Mouse (Mus musculus): ENCODE measurements around the gene Eif2b3. TPM values are rescaled to one million over a fixed set of nuclear protein-coding genes. Genes with fewer than 3 reads are reported as not detected.

Gene Eif2b3
- total and polyA plus RNA-seq, 2 experiments from 2014 or later, result 13.1 to 56.9 TPM

- H3K4me3 ChIP-seq (ENCODE audit: low read length), result peak overlapping the region; percentile 79; the same call in 1 of the 2 replicates
- H3K27me3 ChIP-seq (ENCODE audit: insufficient read depth, low read length), result no peaks in the 10 kb centered on the region
- 0 out of 2 replicates have a peak, but pooled peaks cover 8% of the 10 kb centered on the region for H3K4me1 ChIP-seq (ENCODE audit: insufficient read depth, low read length)
- H3K9ac ChIP-seq (replicated peaks; ENCODE audit: low read length), result peak overlapping the region; percentile 87; the same call in 1 of the 2 replicates
- H3K36me3 ChIP-seq (ENCODE audit: insufficient read depth, low read length), result peaks cover 18% of the 10 kb centered on the region; the same call in 1 of the 2 replicates
- no peak for TF ChIP-seq CTCF (IDR thresholded peaks at IDR 0.05; ENCODE audit: low read depth)
- H3K27ac ChIP-seq, result peak overlapping the region; percentile 90; the same call in 1 of the 2 replicates
- peak overlapping the region; percentile 72; the same call in 1 of the 2 replicates for H3K4me2 ChIP-seq (ENCODE audit: low read depth, low read length)
- 38% methylated on average over 2 of the region's 2 CpGs for WGBS
- H3K9me3 ChIP-seq (ENCODE audit: low read length), result no peaks in the 10 kb centered on the region
- no peak for DNase-seq (ENCODE audit: low spot score)
- no peak for ATAC-seq
These were observed 115.4 kb downstream of the Eif2b3 start for GRCm38 (mm10) chr4:117134601-117134995.

- no peaks in the 10 kb centered on the region for H3K9me3 ChIP-seq (ENCODE audit: low read length)
- H3K9ac ChIP-seq (replicated peaks; ENCODE audit: low read length), result no peak overlapping the region
- H3K4me2 ChIP-seq (ENCODE audit: low read depth, low read length), result no peak overlapping the region
- no peak overlapping the region for H3K27ac ChIP-seq
- peaks cover 5% of the 10 kb centered on the region; the same call in 1 of the 2 replicates for H3K36me3 ChIP-seq (ENCODE audit: insufficient read depth, low read length)
- 20% methylated on average over 8 of the region's 8 CpGs for WGBS
- ATAC-seq, result no peak
- 0 out of 2 replicates have a peak, but pooled peaks cover 8% of the 10 kb centered on the region for H3K4me1 ChIP-seq (ENCODE audit: insufficient read depth, low read length)
- no peak overlapping the region for H3K4me3 ChIP-seq (ENCODE audit: low read length)
- H3K27me3 ChIP-seq (ENCODE audit: insufficient read depth, low read length), result no peaks in the 10 kb centered on the region
- no peak for TF ChIP-seq CTCF (IDR thresholded peaks at IDR 0.05; ENCODE audit: low read depth)
- DNase-seq (ENCODE audit: low spot score), result no peak
These were observed 116.8 kb downstream of the Eif2b3 start for GRCm38 (mm10) chr4:117136034-117136433.

Other genes with a start within 250 kb of the Eif2b3 start
- 40.0 and 43.2 TPM in 2 replicates for gene Toe1, start 211.8 kb upstream of the Eif2b3 start, total RNA-seq (2014; rRNA removed)
- gene Toe1, start 211.8 kb upstream of the Eif2b3 start, polyA plus RNA-seq (2015; fragmentation: Nextera tagmentation; extraction: Ambion mirVana), result 21.4 and 22.7 TPM in 2 replicates
- 4.8 and 12.5 TPM in 2 replicates for gene Mutyh, start 211.7 kb upstream of the Eif2b3 start, total RNA-seq (2014; rRNA removed)
- gene Mutyh, start 211.7 kb upstream of the Eif2b3 start, polyA plus RNA-seq (2015; fragmentation: Nextera tagmentation; extraction: Ambion mirVana), result 5.6 and 6.6 TPM in 2 replicates
- gene Hpdl, start 197.7 kb upstream of the Eif2b3 start, total RNA-seq (2014; rRNA removed), result 4.1 and 4.9 TPM in 2 replicates
- 1.6 and 2.0 TPM in 2 replicates for gene Hpdl, start 197.7 kb upstream of the Eif2b3 start, polyA plus RNA-seq (2015; fragmentation: Nextera tagmentation; extraction: Ambion mirVana)
- 21.3 and 25.8 TPM in 2 replicates for gene Zswim5, start 142.0 kb upstream of the Eif2b3 start, total RNA-seq (2014; rRNA removed)
- 2.3 and 2.4 TPM in 2 replicates for gene Zswim5, start 142.0 kb upstream of the Eif2b3 start, polyA plus RNA-seq (2015; fragmentation: Nextera tagmentation; extraction: Ambion mirVana)
- 40.7 and 64.4 TPM in 2 replicates for gene Urod, start 25.0 kb upstream of the Eif2b3 start, total RNA-seq (2014; rRNA removed)
- gene Urod, start 25.0 kb upstream of the Eif2b3 start, polyA plus RNA-seq (2015; fragmentation: Nextera tagmentation; extraction: Ambion mirVana), result 52.2 and 54.0 TPM in 2 replicates
- 47.4 and 49.5 TPM in 2 replicates for gene Hectd3, start 24.1 kb upstream of the Eif2b3 start, total RNA-seq (2014; rRNA removed)
- gene Hectd3, start 24.1 kb upstream of the Eif2b3 start, polyA plus RNA-seq (2015; fragmentation: Nextera tagmentation; extraction: Ambion mirVana), result 18.5 and 20.2 TPM in 2 replicates
- gene Ptch2, start 76.7 kb downstream of the Eif2b3 start, total RNA-seq (2014; rRNA removed), result 16.1 and 18.8 TPM in 2 replicates
- gene Ptch2, start 76.7 kb downstream of the Eif2b3 start, polyA plus RNA-seq (2015; fragmentation: Nextera tagmentation; extraction: Ambion mirVana), result 4.1 and 4.4 TPM in 2 replicates
- gene Btbd19, start 106.3 kb downstream of the Eif2b3 start, total RNA-seq (2014; rRNA removed), result 7.8 and 9.1 TPM in 2 replicates
- 4.9 and 5.4 TPM in 2 replicates for gene Btbd19, start 106.3 kb downstream of the Eif2b3 start, polyA plus RNA-seq (2015; fragmentation: Nextera tagmentation; extraction: Ambion mirVana)
- gene Tctex1d4, start 107.4 kb downstream of the Eif2b3 start, total RNA-seq (2014; rRNA removed), result 2.0 and 5.8 TPM in 2 replicates
- 2.0 and 2.8 TPM in 2 replicates for gene Tctex1d4, start 107.4 kb downstream of the Eif2b3 start, polyA plus RNA-seq (2015; fragmentation: Nextera tagmentation; extraction: Ambion mirVana)
- 23.9 and 29.8 TPM in 2 replicates for gene Plk3, start 114.6 kb downstream of the Eif2b3 start, total RNA-seq (2014; rRNA removed)
- 26.8 and 29.1 TPM in 2 replicates for gene Plk3, start 114.6 kb downstream of the Eif2b3 start, polyA plus RNA-seq (2015; fragmentation: Nextera tagmentation; extraction: Ambion mirVana)
- gene Rps8, start 136.8 kb downstream of the Eif2b3 start, total RNA-seq (2014; rRNA removed), result 463 and 470 TPM in 2 replicates
- gene Rps8, start 136.8 kb downstream of the Eif2b3 start, polyA plus RNA-seq (2015; fragmentation: Nextera tagmentation; extraction: Ambion mirVana), result 523 and 530 TPM in 2 replicates
- gene Kif2c, start 163.2 kb downstream of the Eif2b3 start, total RNA-seq (2014; rRNA removed), result 5.0 and 8.4 TPM in 2 replicates
- 6.9 and 10.1 TPM in 2 replicates for gene Kif2c, start 163.2 kb downstream of the Eif2b3 start, polyA plus RNA-seq (2015; fragmentation: Nextera tagmentation; extraction: Ambion mirVana)
- 7.5 and 16.5 TPM in 2 replicates for gene Tmem53, start 232.5 kb downstream of the Eif2b3 start, total RNA-seq (2014; rRNA removed)
- 14.0 and 14.5 TPM in 2 replicates for gene Tmem53, start 232.5 kb downstream of the Eif2b3 start, polyA plus RNA-seq (2015; fragmentation: Nextera tagmentation; extraction: Ambion mirVana)
- 3.2 and 3.6 TPM in 2 replicates for gene Armh1, start 232.7 kb downstream of the Eif2b3 start, total RNA-seq (2014; rRNA removed)
- gene Armh1, start 232.7 kb downstream of the Eif2b3 start, polyA plus RNA-seq (2015; fragmentation: Nextera tagmentation; extraction: Ambion mirVana), result 2.6 and 3.0 TPM in 2 replicates